Mouse (Mus musculus): ENCODE data around the gene D13Ertd608e. TPM values are rescaled to one million over a fixed set of nuclear protein-coding genes. Genes with fewer than 3 reads are reported as not detected.
"Not testable (repeated sequence)": the region's sequence is repeated elsewhere in the genome, so short reads cannot be mapped to it uniquely, and the experiment has no call there.

The D13Ertd608e gene
- not detected in 2 replicates for polyA plus RNA-seq (2016; fragmentation: Nextera tagmentation; extraction: Ambion mirVana)

GRCm38 (mm10) chr13:119835320-119836056, at the start of gene D13Ertd608e:
TSS of gene D13Ertd608e (plus strand) at chr13:119836006.
- H3K36me3 ChIP-seq; H3K4me1 ChIP-seq; H3K9me3 ChIP-seq (replicated peaks); H3K27ac ChIP-seq: not testable (repeated sequence)
- 15% methylated on average over 17 of the region's 25 CpGs for WGBS
- Histone ChIP-seq H3K4me3 (0 out of 2 replicates have a peak within 1 kb of the TSS, but pooled peaks have one; percentile 10), H3K27me3 (ENCODE audit: low read depth, poor library complexity, severe bottlenecking) (peaks cover 19% of the 10 kb centered on the region)
- peak; percentile 39 for DNase-seq (ENCODE audit: low spot score)

- Histone ChIP-seq H3K27ac (peak overlapping the region; percentile 98), H3K4me3 (peak overlapping the region; percentile 86), H3K36me3 (peaks cover 39% of the 10 kb centered on the region), H3K9me3 (replicated peaks) (no peaks in the 10 kb centered on the region), H3K4me1 (peaks cover 14% of the 10 kb centered on the region), H3K27me3 (ENCODE audit: low read depth, poor library complexity, severe bottlenecking) (no peaks in the 10 kb centered on the region)
- 2% methylated on average over 47 of the region's 66 CpGs for WGBS
- peak; percentile 51 for DNase-seq (ENCODE audit: low spot score)
Measured at GRCm38 (mm10) chr13:119789851-119790717, 45.7 kb upstream of the D13Ertd608e start.

DNA sequence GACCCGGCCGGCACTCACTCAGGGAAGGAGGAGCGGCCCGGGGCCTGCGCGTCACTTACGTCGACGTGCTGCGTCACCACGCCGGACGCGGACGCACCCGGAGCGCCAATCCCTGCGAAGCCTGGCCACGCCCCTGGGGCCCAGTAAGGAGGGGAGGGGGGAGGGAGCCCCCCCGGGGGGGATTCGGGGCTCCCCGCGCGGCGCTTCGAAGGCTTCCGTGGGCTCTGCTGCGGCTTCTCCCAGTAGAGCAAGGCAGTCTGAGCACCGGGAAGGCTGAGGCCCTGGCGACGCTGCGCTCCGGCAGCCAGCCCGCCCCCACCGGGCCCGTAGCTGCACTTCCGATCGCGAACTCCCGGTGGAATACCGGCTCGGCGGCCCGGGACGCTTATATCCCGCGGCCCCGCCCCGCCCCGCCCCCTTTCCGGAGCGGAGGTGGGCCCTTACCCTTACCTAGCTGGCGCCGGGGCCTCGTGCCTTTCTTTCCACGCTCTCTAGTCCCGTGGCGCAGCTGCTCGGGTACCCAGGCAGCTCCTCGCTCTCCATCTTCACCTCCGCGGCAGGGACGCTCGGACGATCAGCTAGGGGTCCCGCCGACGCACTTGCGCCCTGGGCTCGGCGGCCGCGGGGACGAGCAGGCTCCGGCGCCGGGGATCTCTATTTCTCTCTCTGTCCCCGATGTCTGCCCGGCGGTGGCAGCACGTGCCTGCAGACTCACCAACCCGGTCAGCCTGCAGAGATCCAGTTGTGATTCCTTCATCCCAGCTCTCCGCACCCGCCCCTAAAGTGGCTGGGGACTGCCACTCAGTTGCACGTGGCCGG, 44.8 kb upstream of the D13Ertd608e start, which contains the start of gene Zfp131:
Zfp131 (minus strand) TSS at position 129 of the 819 bp plus-strand sequence.
- H3K4me1 ChIP-seq, result peaks cover 14% of the 10 kb centered on the region
- H3K9me3 ChIP-seq (replicated peaks), result no peaks in the 10 kb centered on the region
- under 1% methylated on average over 82 of the region's 86 CpGs for WGBS
- peak within 1 kb of the TSS; percentile 86 for H3K4me3 ChIP-seq
- peak within 1 kb of the TSS; percentile 98 for H3K27ac ChIP-seq
- H3K36me3 ChIP-seq, result peaks cover 30% of the 10 kb centered on the region
- peak; percentile 98 for DNase-seq (ENCODE audit: low spot score)
- no peaks in the 10 kb centered on the region for H3K27me3 ChIP-seq (ENCODE audit: low read depth, poor library complexity, severe bottlenecking)

DNA sequence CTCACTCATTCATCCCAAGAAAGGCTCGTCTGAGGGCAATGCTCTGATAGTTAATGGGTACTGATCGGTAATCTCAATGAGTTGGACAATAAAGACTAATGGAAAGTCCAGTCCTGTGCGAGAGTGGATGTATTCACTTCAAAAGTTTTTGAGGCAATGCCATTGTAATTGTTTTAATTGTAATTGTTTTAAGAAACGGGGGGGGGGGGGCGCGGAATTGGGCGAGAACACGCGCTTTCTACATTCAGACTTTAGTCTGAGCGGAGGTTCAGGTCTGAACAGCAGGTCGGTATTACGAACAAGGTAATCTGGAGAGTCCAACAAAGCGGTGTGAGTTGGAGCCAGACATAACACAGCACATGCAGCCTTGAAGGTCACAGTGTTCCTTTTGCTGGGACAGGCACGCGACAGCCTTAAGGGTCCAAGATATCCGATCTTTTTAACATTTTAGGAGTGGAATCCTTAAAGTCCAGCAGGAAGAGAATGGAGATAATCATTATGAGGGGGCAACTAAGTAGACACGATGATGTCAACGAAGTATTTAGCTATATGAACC, 44.1 kb upstream of the D13Ertd608e start:
- peak overlapping the region; percentile 98 for H3K27ac ChIP-seq
- H3K4me3 ChIP-seq, result peak overlapping the region; percentile 86
- 4% methylated on average over 18 of the region's 18 CpGs for WGBS

GRCm38 (mm10) chr13:119792791-119793404, 42.9 kb upstream of the D13Ertd608e start:
- Histone ChIP-seq H3K9me3 (replicated peaks) (no peaks in the 10 kb centered on the region), H3K4me3 (no peak overlapping the region), H3K27ac (no peak overlapping the region), H3K36me3 (peaks cover 13% of the 10 kb centered on the region), H3K4me1 (peaks cover 14% of the 10 kb centered on the region), H3K27me3 (ENCODE audit: low read depth, poor library complexity, severe bottlenecking) (no peaks in the 10 kb centered on the region)
- WGBS, result 87% methylated on average over 5 of the region's 5 CpGs
- no peak for DNase-seq (ENCODE audit: low spot score)

More for the DNA sequence above, 44.1 kb upstream of the D13Ertd608e start:
- Histone ChIP-seq H3K4me1 (peaks cover 14% of the 10 kb centered on the region), H3K27me3 (ENCODE audit: low read depth, poor library complexity, severe bottlenecking) (no peaks in the 10 kb centered on the region), H3K9me3 (replicated peaks) (no peaks in the 10 kb centered on the region), H3K36me3 (peaks cover 23% of the 10 kb centered on the region)
- DNase-seq (ENCODE audit: low spot score), result peak; percentile 40

- no peak overlapping the region for H3K27ac ChIP-seq
- H3K4me3 ChIP-seq, result no peak overlapping the region
- no peaks in the 10 kb centered on the region for H3K27me3 ChIP-seq (ENCODE audit: low read depth, poor library complexity, severe bottlenecking)
- no peak for DNase-seq (ENCODE audit: low spot score)
- H3K36me3 ChIP-seq, result no peaks in the 10 kb centered on the region
- 75% methylated on average over 4 of the region's 4 CpGs for WGBS
- no peaks in the 10 kb centered on the region for H3K4me1 ChIP-seq
- no peaks in the 10 kb centered on the region for H3K9me3 ChIP-seq (replicated peaks)
Measured at GRCm38 (mm10) chr13:119797656-119798055, 38.1 kb upstream of the D13Ertd608e start.

DNA sequence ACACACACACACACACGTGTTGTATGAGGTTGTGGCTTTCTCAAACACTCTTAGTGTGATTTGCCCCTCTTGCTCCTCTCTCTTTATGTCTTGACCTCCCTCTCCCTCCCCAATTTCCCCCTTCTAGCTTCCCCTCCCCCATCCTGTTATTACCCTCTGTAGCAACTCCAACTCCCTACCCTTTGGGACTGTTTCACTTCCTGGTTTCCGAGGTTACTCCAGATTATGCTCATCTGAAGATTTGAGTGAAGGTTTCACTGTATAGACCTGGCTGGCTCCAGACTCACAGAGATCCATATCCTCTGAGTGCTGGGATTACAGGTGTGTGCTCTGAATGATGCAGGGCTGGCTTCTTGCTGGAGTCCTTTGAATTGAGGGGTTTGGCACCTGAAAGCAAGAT, 26.9 kb upstream of the D13Ertd608e start:
- no peak for DNase-seq (ENCODE audit: low spot score)
- Histone ChIP-seq H3K9me3 (replicated peaks) (no peaks in the 10 kb centered on the region), H3K36me3 (no peaks in the 10 kb centered on the region), H3K27me3 (ENCODE audit: low read depth, poor library complexity, severe bottlenecking) (no peaks in the 10 kb centered on the region), H3K27ac (no peak overlapping the region), H3K4me3 (no peak overlapping the region), H3K4me1 (no peaks in the 10 kb centered on the region)
- WGBS, result 79% methylated on average over 2 of the region's 2 CpGs

DNA sequence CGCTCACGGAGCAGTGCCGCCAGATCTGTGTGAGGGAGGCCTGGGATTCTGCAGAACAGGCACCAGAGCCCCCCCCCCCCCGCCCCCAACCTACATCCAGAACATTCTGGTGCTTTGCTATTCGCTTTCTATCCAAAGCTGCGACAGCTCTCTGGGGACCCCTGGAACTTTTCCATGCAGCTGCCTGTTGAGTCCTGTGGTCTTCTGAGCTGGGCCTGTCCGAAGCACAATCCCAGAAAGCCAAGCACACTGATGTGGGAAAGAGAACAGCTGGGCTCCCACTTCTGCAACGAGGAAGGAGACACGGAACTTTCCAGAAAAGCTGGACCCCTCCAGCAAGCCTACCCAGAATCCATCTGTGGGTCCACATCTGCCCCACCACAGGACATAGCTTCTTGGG, 25.8 kb upstream of the D13Ertd608e start:
- 88% methylated on average over 9 of the region's 9 CpGs for WGBS

GRCm38 (mm10) chr13:119816798-119817197, 19.0 kb upstream of the D13Ertd608e start:
- WGBS, result 75% methylated on average over 8 of the region's 8 CpGs
- no peaks in the 10 kb centered on the region for H3K27me3 ChIP-seq (ENCODE audit: low read depth, poor library complexity, severe bottlenecking)
- H3K9me3 ChIP-seq (replicated peaks), result no peaks in the 10 kb centered on the region
- H3K36me3 ChIP-seq, result no peaks in the 10 kb centered on the region
- H3K4me3 ChIP-seq, result no peak overlapping the region
- no peaks in the 10 kb centered on the region for H3K4me1 ChIP-seq
- DNase-seq (ENCODE audit: low spot score), result no peak
- no peak overlapping the region for H3K27ac ChIP-seq

More for the DNA sequence above, 25.8 kb upstream of the D13Ertd608e start:
- Histone ChIP-seq H3K4me1 (no peaks in the 10 kb centered on the region), H3K27ac (no peak overlapping the region), H3K9me3 (replicated peaks) (no peaks in the 10 kb centered on the region), H3K27me3 (ENCODE audit: low read depth, poor library complexity, severe bottlenecking) (no peaks in the 10 kb centered on the region), H3K36me3 (no peaks in the 10 kb centered on the region), H3K4me3 (no peak overlapping the region)
- DNase-seq (ENCODE audit: low spot score), result no peak

DNA sequence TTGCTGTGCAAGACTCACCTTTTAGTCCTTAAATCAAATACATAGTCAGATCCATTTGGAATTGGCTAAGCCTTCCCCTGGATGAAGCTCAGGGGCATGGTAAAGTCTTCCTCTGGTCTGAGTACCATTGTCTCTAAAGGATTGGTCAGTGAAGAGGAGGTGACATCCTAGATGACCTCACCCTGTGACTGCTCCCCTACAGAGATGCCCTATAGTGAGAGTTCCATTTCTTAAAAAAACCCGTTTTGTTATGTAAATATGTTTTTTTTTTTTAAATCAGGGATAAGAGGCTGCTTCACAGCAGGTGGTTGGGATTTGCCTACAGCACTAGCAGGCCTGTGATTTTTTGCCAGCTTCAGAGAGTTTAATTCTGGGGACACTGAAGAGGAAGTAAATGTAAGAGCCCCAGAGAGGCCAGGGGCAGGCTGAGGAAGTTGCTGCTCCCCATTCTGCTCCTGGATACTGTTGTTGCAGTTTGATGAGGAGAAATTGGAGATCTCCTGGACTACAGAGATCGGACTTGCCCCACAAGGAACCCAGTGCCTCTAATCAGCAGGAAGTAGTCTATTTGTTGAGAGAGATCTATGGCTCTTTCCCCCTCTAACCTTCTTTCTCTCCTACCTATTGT, 18.1 kb upstream of the D13Ertd608e start:
- H3K27ac ChIP-seq, result no peak overlapping the region
- no peak for DNase-seq (ENCODE audit: low spot score)
- 33% methylated on average over 2 of the region's 2 CpGs for WGBS

DNA sequence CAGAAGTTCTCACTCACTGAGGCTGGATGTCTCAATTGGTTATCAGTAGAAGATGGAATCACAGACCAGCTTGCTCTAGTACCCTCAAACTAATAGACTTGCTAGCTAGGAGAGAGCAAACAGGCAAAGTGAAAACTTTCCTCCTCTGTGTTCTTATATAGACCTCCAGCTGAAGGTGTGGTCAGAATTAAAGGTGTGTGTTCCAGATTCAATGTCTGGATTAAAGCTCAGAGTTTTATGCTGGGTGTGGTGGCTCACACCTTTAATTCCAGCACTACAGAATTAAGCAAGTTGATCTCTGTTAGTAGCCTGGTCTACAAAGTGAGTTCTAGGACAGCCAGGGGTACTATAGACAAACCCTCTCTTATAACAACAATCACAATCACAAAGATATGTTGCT, 5.7 kb upstream of the D13Ertd608e start, which contains the start of gene AF067063:
AF067063 (minus strand) TSS at position 101 of the 400 bp plus-strand sequence.
- H3K27me3 ChIP-seq (ENCODE audit: low read depth, poor library complexity, severe bottlenecking); H3K36me3 ChIP-seq; H3K9me3 ChIP-seq (replicated peaks); H3K4me1 ChIP-seq; H3K4me3 ChIP-seq; DNase-seq (ENCODE audit: low spot score); H3K27ac ChIP-seq: not testable (repeated sequence)

More for the DNA sequence above, 18.1 kb upstream of the D13Ertd608e start:
- no peak overlapping the region for H3K4me3 ChIP-seq
- no peaks in the 10 kb centered on the region for H3K36me3 ChIP-seq
- no peaks in the 10 kb centered on the region for H3K4me1 ChIP-seq
- H3K27me3 ChIP-seq (ENCODE audit: low read depth, poor library complexity, severe bottlenecking), result no peaks in the 10 kb centered on the region
- H3K9me3 ChIP-seq (replicated peaks), result no peaks in the 10 kb centered on the region
